Mouse (Mus musculus): ENCODE results near the gene Retn. TPM values are rescaled to one million over a fixed set of nuclear protein-coding genes. Genes with fewer than 3 reads are reported as not detected.
A peak's percentile ranks its signal among the peaks of the same experiment; 100 is the strongest.

The Retn gene
- polyA plus RNA-seq, 1 experiment from 2014 or later = 0.24 TPM

- in situ Hi-C loops (cut with MboI; ENCODE audit: low pct_unique_long_range_greater_than_20kb) = no loop called here
- no peaks in the 10 kb centered on the region for H3K27me3 ChIP-seq
- POLR2A ChIA-PET = interaction anchor here (0.6 kb wide), 1 partner anchor 10 kb away, joined by 3 read pairs; no protein-coding TSS in a partner anchor
- CTCF ChIA-PET = interaction anchor here (1.3 to 3.2 kb wide), 4 partner anchors 9 to 96 kb away, joined by 3 to 18 read pairs (median 8); partner anchors contain the start of genes Fcor and Mcemp1
- TF ChIP-seq CTCF (IDR thresholded peaks at IDR 0.05) = no peak
- DNase-seq (ENCODE audit: low read depth, low spot score) (no peak), ATAC-seq (no peak)
Measured at GRCm38 (mm10) chr8:3654726-3655508, 653 bp upstream of the Retn start.

- ATAC-seq = peak; percentile 70
- ChIA-PET CTCF (interaction anchor here (1.5 to 3.2 kb wide), 6 partner anchors 8 to 98 kb away, joined by 3 to 18 read pairs (median 8); partner anchors contain the start of genes Fcor and Mcemp1), POLR2A (interaction anchor here (1.0 to 1.1 kb wide), 2 partner anchors 8 to 26 kb away, joined by 3 to 7 read pairs; partner anchors contain the start of gene Stxbp2)
- peak; percentile 77 for DNase-seq (ENCODE audit: low read depth, low spot score)
- H3K27me3 ChIP-seq = no peaks in the 10 kb centered on the region
- no peak for TF ChIP-seq CTCF (IDR thresholded peaks at IDR 0.05)
- in situ Hi-C loops (cut with MboI; ENCODE audit: low pct_unique_long_range_greater_than_20kb) = no loop called here
Measured at GRCm38 (mm10) chr8:3656725-3657381, 1.3 kb downstream of the Retn start.

GRCm38 (mm10) chr8:3660889-3661288 lies 5.3 kb downstream of the Retn start:
- CTCF ChIA-PET = interaction anchor here (2.4 kb wide), 1 partner anchor 15 kb away, joined by 6 read pairs; the partner anchor contains the start of gene Trappc5
- in situ Hi-C loops (cut with MboI; ENCODE audit: low pct_unique_long_range_greater_than_20kb) = no loop called here
- no peaks in the 10 kb centered on the region for H3K27me3 ChIP-seq
- TF ChIP-seq CTCF (IDR thresholded peaks at IDR 0.05) = no peak
- no peak for DNase-seq (ENCODE audit: low read depth, low spot score)
- ATAC-seq = no peak
- POLR2A ChIA-PET = no interaction called here

- ATAC-seq (no peak), DNase-seq (ENCODE audit: low read depth, low spot score) (no peak)
- CTCF ChIA-PET = interaction anchor here (2.7 to 3.2 kb wide), 3 partner anchors 8 to 106 kb away, joined by 7 to 19 read pairs (median 11); partner anchors contain the start of genes Fcor and Retn
- POLR2A ChIA-PET = interaction anchor here (0.6 to 1.2 kb wide), 2 partner anchors 33 to 232 kb away, joined by 3 to 5 read pairs; partner anchors contain the start of gene Stxbp2
- TF ChIP-seq CTCF (IDR thresholded peaks at IDR 0.05) = no peak
- in situ Hi-C loops (cut with MboI; ENCODE audit: low pct_unique_long_range_greater_than_20kb) = no loop called here
- no peaks in the 10 kb centered on the region for H3K27me3 ChIP-seq
Measured at GRCm38 (mm10) chr8:3664405-3664804, 8.8 kb downstream of the Retn start.

- TF ChIP-seq CTCF (IDR thresholded peaks at IDR 0.05) = no peak
- ChIA-PET CTCF (interaction anchor here (1.0 to 2.8 kb wide), 3 partner anchors 9 to 106 kb away, joined by 3 to 7 read pairs (median 4); partner anchors contain the start of gene Retn), POLR2A (interaction anchor here (1.2 kb wide), 1 partner anchor 34 kb away, joined by 3 read pairs; the partner anchor contains the start of gene Stxbp2)
- in situ Hi-C loops (cut with MboI; ENCODE audit: low pct_unique_long_range_greater_than_20kb) = no loop called here
- H3K27me3 ChIP-seq = no peaks in the 10 kb centered on the region
- ATAC-seq (no peak), DNase-seq (ENCODE audit: low read depth, low spot score) (no peak)
Measured at GRCm38 (mm10) chr8:3665507-3665906, 9.9 kb downstream of the Retn start, which contains the start of gene Mcemp1. Gene Mcemp1, plus strand, starts transcription at chr8:3665754.

GRCm38 (mm10) chr8:3670388-3670787 lies 14.8 kb downstream of the Retn start:
- no peaks in the 10 kb centered on the region for H3K27me3 ChIP-seq
- ChIA-PET CTCF (interaction anchor here (1.4 to 4.4 kb wide), 3 partner anchors 41 to 111 kb away, joined by 3 to 41 read pairs (median 31); partner anchors contain the start of gene Stxbp2), POLR2A (interaction anchor here (0.7 to 1.9 kb wide), 2 partner anchors 49 to 112 kb away, joined by 4 to 5 read pairs; partner anchors contain the start of gene Pet100)
- DNase-seq (ENCODE audit: low read depth, low spot score) (no peak), ATAC-seq (no peak)
- TF ChIP-seq CTCF (IDR thresholded peaks at IDR 0.05) = no peak
- in situ Hi-C loops (cut with MboI; ENCODE audit: low pct_unique_long_range_greater_than_20kb) = loop anchor here (5.0 to 10.0 kb wide), 4 partner anchors 43 to 316 kb away; partner anchors contain the start of genes A430078G23Rik and Pcp2

GRCm38 (mm10) chr8:3671980-3672491 lies 16.5 kb downstream of the Retn start, which contains the start of gene Fcor:
Gene Fcor, minus strand, starts transcription at chr8:3672362.
- no peaks in the 10 kb centered on the region for H3K27me3 ChIP-seq
- TF ChIP-seq CTCF (IDR thresholded peaks at IDR 0.05) = peak; percentile 93
- POLR2A ChIA-PET = interaction anchor here (1.0 to 1.9 kb wide), 3 partner anchors 51 to 163 kb away, joined by 3 to 4 read pairs (median 3); partner anchors contain the start of genes Pet100 and Xab2
- CTCF ChIA-PET = interaction anchor here (0.7 to 4.4 kb wide), 23 partner anchors 9 to 208 kb away, joined by 3 to 41 read pairs (median 4); partner anchors contain the start of genes C330021F23Rik, Camsap3, Pet100 and Retn
- in situ Hi-C loops (cut with MboI; ENCODE audit: low pct_unique_long_range_greater_than_20kb) = loop anchor here (5.0 to 10.0 kb wide), 4 partner anchors 45 to 317 kb away; partner anchors contain the start of genes A430078G23Rik and Pcp2
- no peak for DNase-seq (ENCODE audit: low read depth, low spot score)
- peak; percentile 52 for ATAC-seq

GRCm38 (mm10) chr8:3674671-3675070 lies 19.1 kb downstream of the Retn start:
- ATAC-seq (no peak), DNase-seq (ENCODE audit: low read depth, low spot score) (no peak)
- in situ Hi-C loops (cut with MboI; ENCODE audit: low pct_unique_long_range_greater_than_20kb) = loop anchor here (5.0 to 10.0 kb wide), 5 partner anchors 47 to 320 kb away; partner anchors contain the start of genes A430078G23Rik, Pcp2 and Pex11g
- no peaks in the 10 kb centered on the region for H3K27me3 ChIP-seq
- CTCF ChIA-PET = interaction anchor here (0.9 to 3.4 kb wide), 6 partner anchors 9 to 123 kb away, joined by 3 to 20 read pairs (median 4); partner anchors contain the start of gene Mcemp1
- no peak for TF ChIP-seq CTCF (IDR thresholded peaks at IDR 0.05)
- POLR2A ChIA-PET = interaction anchor here (0.6 kb wide), 1 partner anchor 30 kb away, joined by 3 read pairs; no protein-coding TSS in a partner anchor

Data from Patski (cell line).